Mouse (Mus musculus) kidney, embryonic 16.5 days (tissue): ENCODE data around the gene Smap1. TPM values are rescaled to one million over a fixed set of nuclear protein-coding genes. Genes with fewer than 3 reads are reported as not detected.

Source experiments
- ATAC-seq: fragments of 200-750 bp; cut with Nextera tagmentation; 2 replicates; pipeline ENCODE4 v1.8.0; 2017; ENCODE audit warnings: moderate TSS enrichment; ENCODE audit not compliant: low FRiP score, low TSS enrichment
- H3K27ac ChIP-seq: fragments of 300-500 bp; sonication (generic); 2 replicates; pipeline ENCODE4 v1.5.1; 2014; ENCODE audit warnings: low read length
- H3K27me3 ChIP-seq: fragments of 300-500 bp; sonication (generic); 2 replicates; pipeline ENCODE4 v1.6.1; 2014; ENCODE audit warnings: low read length, control low read depth, mixed read lengths; ENCODE audit not compliant: insufficient read depth
- H3K36me3 ChIP-seq: fragments of 300-500 bp; sonication (generic); 2 replicates; pipeline ENCODE4 v1.6.1; 2014; ENCODE audit warnings: low read length, control low read depth, mixed read lengths; ENCODE audit not compliant: insufficient read depth
- H3K4me1 ChIP-seq: fragments of 300-500 bp; sonication (generic); 2 replicates; pipeline ENCODE4 v1.6.1; 2014; ENCODE audit warnings: low read length, control low read depth, mixed read lengths; ENCODE audit not compliant: insufficient read depth
- H3K4me2 ChIP-seq: fragments of 300-500 bp; sonication (generic); replicated peaks from 2 replicates; pipeline ENCODE4 v1.6.1; 2014; ENCODE audit warnings: low read depth, low read length
- H3K4me3 ChIP-seq: fragments of 300-500 bp; sonication (generic); 2 replicates; pipeline ENCODE4 v1.5.1; 2014; ENCODE audit warnings: mild to moderate bottlenecking, low read length
- H3K9ac ChIP-seq: fragments of 300-500 bp; sonication (generic); replicated peaks from 2 replicates; pipeline ENCODE4 v1.6.1; 2014; ENCODE audit warnings: low read length
- H3K9me3 ChIP-seq: fragments of 300-500 bp; sonication (generic); 2 replicates; pipeline ENCODE4 v1.6.1; 2016; ENCODE audit warnings: low read length, control low read depth
- WGBS: fragments of 180-500 bp; shearing (Covaris S2); extraction: QIAGEN DNeasy Blood & Tissue Kit; methylation state at CpG from one replicate; pipeline ENCODE4 v1.1.7; 2014; 5-methylcytosine and 5-hydroxymethylcytosine counted together
- polyA plus RNA-seq: library from polyadenylated mRNA; unstranded; fragments of >200 nt; fragmentation: Nextera tagmentation; extraction: Ambion mirVana; gene quantifications from 2 replicates; pipeline ENCODE4 v1.2.1, GENCODE M21; 2015

Gene Smap1
- polyA plus RNA-seq, 1 experiment from 2014 or later, result 28.0 TPM

DNA sequence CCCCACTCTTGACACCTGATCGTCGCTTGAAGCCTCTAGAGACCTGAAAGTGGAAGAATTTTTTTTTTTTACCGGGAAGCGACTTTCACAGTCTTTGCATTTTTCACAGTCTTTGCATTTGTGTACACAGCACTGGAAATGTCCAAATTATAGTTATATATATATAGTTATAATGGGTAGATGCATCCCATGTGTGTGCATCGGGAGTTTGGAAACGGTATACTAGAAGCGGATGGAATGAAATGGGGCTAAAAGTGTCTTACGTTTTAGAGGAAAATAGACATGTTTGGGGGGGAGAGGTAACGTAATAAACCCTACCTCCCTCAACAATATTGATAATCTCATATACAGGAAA, 390 bp upstream of the Smap1 start:
- Histone ChIP-seq H3K36me3 (no peaks in the 10 kb centered on the region), H3K4me3 (peak overlapping the region; percentile 95), H3K9me3 (peaks cover 11% of the 10 kb centered on the region; the same call in 1 of the 2 replicates), H3K4me2 (peak overlapping the region; percentile 76), H3K27me3 (no peaks in the 10 kb centered on the region), H3K4me1 (peaks cover 18% of the 10 kb centered on the region), H3K27ac (no peak overlapping the region), H3K9ac (peak overlapping the region; percentile 94)
- 0 out of 2 replicates have a peak, but pooled peaks have one; percentile 4 for ATAC-seq
- 28% methylated on average over 9 of the region's 9 CpGs for WGBS

DNA sequence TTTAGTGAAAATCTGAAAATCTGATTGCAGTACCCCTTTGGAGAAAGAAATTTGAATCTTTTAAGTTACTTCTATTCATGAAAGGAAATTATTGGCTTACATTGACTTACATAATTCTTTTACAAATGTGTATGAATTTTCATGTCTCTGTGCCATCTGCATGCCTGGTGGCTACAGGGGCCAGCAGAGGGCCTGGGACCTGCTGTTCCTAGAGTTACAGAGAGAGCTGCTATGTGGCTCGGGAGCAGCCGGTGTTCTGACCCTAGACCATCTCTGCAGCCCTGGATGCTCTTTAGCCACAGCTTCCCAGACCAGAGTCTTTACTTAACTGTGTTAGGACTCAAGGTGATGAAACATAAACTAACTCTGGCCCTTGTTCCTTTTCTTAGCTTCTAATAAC, 1.8 kb downstream of the Smap1 start:
- Histone ChIP-seq H3K36me3 (no peaks in the 10 kb centered on the region), H3K4me3 (peak overlapping the region; percentile 15; the same call in 1 of the 2 replicates), H3K27me3 (no peaks in the 10 kb centered on the region), H3K27ac (no peak overlapping the region), H3K4me2 (peak overlapping the region; percentile 76; the same call in 1 of the 2 replicates), H3K9me3 (no peaks in the 10 kb centered on the region), H3K9ac (no peak overlapping the region), H3K4me1 (peaks cover 18% of the 10 kb centered on the region)
- ATAC-seq, result no peak
- WGBS, result 13% methylated on average over 2 of the region's 2 CpGs

DNA sequence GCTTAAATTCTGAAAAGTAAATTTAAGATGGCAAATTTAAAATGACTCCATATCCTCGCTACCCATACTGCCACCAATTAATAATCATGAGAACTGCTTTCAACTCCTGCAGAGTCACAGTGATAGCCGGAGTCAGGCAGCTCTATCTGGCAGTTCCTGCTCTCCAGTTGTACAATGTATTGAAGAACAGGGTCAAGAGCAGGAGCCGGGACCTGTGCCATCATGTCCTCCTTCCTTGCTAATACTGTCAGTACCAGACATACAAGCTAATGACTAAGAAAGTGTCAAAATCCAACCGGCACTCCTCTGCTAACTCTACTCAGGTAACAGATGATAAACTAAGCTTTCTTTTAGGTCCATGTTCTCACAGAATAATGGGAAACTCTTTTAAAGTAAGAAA, 3.0 kb downstream of the Smap1 start:
- ATAC-seq, result no peak
- no peak overlapping the region for H3K4me2 ChIP-seq
- 77% methylated on average over 4 of the region's 4 CpGs for WGBS
- no peaks in the 10 kb centered on the region for H3K9me3 ChIP-seq
- H3K9ac ChIP-seq, result no peak overlapping the region
- H3K27ac ChIP-seq, result no peak overlapping the region
- H3K4me3 ChIP-seq, result no peak overlapping the region
- H3K36me3 ChIP-seq, result no peaks in the 10 kb centered on the region
- H3K27me3 ChIP-seq, result no peaks in the 10 kb centered on the region
- H3K4me1 ChIP-seq, result peaks cover 18% of the 10 kb centered on the region

DNA sequence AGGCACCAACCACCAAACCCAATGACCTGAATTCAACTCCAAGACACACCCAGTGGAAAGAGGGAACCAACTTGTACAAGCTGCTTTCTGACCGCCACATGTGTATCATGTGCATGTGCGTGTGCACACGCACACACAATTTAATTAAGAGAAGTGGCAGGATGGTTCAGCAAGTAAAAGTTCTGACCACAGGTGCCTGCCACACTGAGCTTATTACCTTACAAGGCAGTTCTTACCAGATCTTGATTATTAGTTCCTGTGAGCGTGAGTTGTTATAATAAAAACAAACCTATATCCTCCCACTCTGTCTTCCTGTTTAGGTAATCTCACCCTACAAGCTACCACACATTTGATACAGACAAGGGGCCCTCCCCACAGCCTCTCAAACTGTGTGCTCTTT, 6.6 kb downstream of the Smap1 start:
- Histone ChIP-seq H3K9me3 (no peaks in the 10 kb centered on the region), H3K4me3 (no peak overlapping the region), H3K27me3 (no peaks in the 10 kb centered on the region), H3K4me1 (peaks cover 3% of the 10 kb centered on the region; the same call in 1 of the 2 replicates), H3K9ac (no peak overlapping the region), H3K27ac (no peak overlapping the region), H3K4me2 (no peak overlapping the region), H3K36me3 (no peaks in the 10 kb centered on the region)
- no peak for ATAC-seq
- WGBS, result 84% methylated on average over 4 of the region's 4 CpGs

DNA sequence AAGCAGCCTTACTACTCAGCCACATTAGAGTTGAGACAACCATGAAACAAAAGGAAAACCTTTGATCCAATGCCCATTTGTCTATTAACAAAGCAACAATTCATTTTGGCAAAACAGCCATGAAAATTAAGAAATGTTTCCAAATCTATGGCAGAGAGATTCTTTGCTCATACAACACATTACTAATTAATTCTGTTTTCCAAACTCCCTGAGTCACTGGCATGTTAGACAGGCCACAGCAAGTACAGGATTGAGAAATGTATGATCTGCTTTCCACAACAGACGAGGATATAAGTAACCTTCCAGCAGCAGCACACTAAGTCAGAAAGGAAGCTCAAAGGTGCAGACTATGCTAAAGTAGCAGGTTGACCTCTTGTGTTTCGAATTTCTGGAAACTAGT, 9.1 kb downstream of the Smap1 start:
- no peaks in the 10 kb centered on the region for H3K4me1 ChIP-seq
- H3K4me3 ChIP-seq, result no peak overlapping the region
- WGBS, result 76% methylated on average over 2 of the region's 2 CpGs
- ATAC-seq, result no peak
- H3K4me2 ChIP-seq, result no peak overlapping the region
- no peak overlapping the region for H3K9ac ChIP-seq
- no peaks in the 10 kb centered on the region for H3K9me3 ChIP-seq
- H3K27ac ChIP-seq, result no peak overlapping the region
- no peaks in the 10 kb centered on the region for H3K27me3 ChIP-seq
- no peaks in the 10 kb centered on the region for H3K36me3 ChIP-seq

DNA sequence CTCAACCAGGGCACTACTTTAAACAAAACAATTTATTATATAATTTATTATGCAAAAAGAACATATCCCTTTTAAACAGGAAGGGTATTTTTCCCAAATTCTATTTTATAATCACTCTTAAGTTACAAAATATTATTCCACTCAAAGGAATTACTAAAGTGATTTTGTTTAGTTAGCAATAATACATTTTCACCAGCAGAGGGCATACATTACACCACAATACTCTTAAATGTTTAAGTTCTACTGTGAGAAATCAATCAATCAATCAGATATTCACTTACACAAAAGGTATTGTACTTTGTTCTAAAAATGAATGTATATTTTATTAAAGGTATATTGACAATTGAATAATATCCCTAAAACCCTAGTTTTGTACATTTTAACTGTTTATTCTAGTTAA, 16.0 kb downstream of the Smap1 start:
- ATAC-seq, result no peak
- no peaks in the 10 kb centered on the region for H3K4me1 ChIP-seq
- no peak overlapping the region for H3K4me3 ChIP-seq
- H3K27me3 ChIP-seq, result no peaks in the 10 kb centered on the region
- no peak overlapping the region for H3K4me2 ChIP-seq
- no peaks in the 10 kb centered on the region for H3K36me3 ChIP-seq
- no peak overlapping the region for H3K27ac ChIP-seq
- H3K9ac ChIP-seq, result no peak overlapping the region
- H3K9me3 ChIP-seq, result no peaks in the 10 kb centered on the region

DNA sequence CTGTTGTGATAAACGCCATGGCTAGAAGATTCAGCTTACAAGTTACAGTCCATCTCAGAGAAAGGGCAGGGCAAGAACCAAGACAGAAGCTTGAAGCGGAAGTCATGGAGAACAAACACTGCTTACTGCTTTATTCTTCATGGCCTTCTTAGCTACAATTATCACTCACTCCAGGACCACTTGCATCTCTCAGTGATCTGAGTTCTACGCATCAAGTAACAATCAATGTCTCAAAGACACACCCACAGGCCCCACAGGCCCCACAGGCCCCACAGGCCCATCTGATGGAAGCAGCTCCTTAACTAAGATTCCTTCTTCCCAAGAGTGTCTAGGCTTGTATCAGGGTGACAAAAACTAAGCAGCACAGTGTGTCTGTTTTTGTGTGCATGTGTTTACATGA, 18.8 kb downstream of the Smap1 start:
- Histone ChIP-seq H3K36me3 (no peaks in the 10 kb centered on the region), H3K27ac (no peak overlapping the region), H3K9me3 (no peaks in the 10 kb centered on the region), H3K27me3 (no peaks in the 10 kb centered on the region), H3K4me3 (no peak overlapping the region), H3K4me1 (no peaks in the 10 kb centered on the region), H3K4me2 (no peak overlapping the region), H3K9ac (no peak overlapping the region)
- no peak for ATAC-seq
- WGBS, result 88% methylated on average over 3 of the region's 3 CpGs

DNA sequence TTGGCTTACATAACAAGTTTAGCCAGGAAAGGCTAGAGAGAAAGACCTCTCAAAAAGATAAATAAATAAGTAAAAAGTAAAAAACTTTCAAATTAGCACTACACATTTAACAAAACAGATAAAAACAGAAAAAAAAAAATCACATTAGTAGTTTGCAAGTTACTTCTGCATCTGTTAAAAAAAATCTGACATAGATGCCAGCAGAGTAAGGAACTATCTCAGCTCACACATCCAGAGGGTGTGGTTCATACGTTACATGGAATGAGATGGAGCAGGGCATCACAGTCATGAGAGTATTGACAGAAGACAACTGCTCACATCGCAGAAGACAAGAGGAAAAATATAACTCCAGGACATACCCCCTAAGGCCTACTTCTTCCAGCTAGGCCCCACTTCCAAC, 19.4 kb downstream of the Smap1 start:
- ATAC-seq, result no peak
- Histone ChIP-seq H3K27ac (no peak overlapping the region), H3K4me3 (no peak overlapping the region), H3K9ac (no peak overlapping the region), H3K4me1 (no peaks in the 10 kb centered on the region), H3K36me3 (no peaks in the 10 kb centered on the region), H3K27me3 (no peaks in the 10 kb centered on the region), H3K9me3 (no peaks in the 10 kb centered on the region), H3K4me2 (no peak overlapping the region)
- 85% methylated on average over 2 of the region's 2 CpGs for WGBS

DNA sequence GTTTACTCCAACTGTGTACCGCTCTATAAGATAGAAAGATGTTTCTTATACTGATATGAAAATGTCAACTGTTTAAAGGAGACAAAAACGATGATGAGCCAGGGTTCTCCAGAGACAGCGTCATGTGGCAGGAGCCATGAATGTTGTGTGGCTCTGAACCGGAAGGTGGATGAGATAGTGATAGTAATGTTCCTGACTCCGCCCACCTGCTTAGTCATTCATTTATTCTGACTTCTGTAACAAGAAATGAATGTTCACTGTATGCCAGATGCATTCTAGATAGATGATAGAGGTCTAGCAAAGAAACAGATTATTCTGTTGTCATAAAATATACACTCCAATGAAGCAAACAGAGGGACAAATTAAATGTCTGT, 22.5 kb downstream of the Smap1 start:
- WGBS, result 89% methylated on average over 5 of the region's 5 CpGs
- no peak overlapping the region for H3K4me3 ChIP-seq
- no peak for ATAC-seq
- H3K27me3 ChIP-seq, result no peaks in the 10 kb centered on the region
- no peak overlapping the region for H3K9ac ChIP-seq
- no peak overlapping the region for H3K4me2 ChIP-seq
- no peaks in the 10 kb centered on the region for H3K9me3 ChIP-seq
- no peaks in the 10 kb centered on the region for H3K36me3 ChIP-seq
- H3K4me1 ChIP-seq, result no peaks in the 10 kb centered on the region
- no peak overlapping the region for H3K27ac ChIP-seq

DNA sequence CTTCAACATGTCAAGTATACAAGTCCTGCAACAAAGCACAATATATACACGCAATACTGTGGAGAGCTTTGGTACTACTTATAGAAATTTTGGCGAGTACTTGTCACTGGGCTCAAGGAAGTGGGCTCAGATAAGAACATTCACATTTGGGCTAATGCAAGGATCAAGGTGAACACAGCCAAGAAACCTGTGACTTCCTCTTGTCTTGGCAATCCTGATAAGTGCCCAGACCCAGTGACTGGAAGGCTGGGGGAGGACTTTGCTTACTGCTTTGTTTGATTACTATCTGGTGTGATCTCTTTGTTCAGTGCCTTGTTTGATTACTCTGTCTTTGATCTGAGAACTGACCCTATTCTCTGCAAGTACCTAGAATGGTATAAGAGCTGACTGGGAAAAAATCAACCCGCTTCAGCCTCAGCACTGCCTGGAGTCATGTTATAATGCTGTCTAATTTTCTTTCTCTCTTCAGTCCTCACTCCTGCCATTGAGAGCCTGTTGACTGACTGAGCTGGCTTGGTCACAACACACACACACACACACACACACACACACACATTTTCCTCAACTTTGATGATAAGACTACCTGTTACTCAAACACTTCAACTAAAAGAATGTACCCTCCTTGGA, 23.0 kb downstream of the Smap1 start:
- no peak overlapping the region for H3K27ac ChIP-seq
- ATAC-seq, result no peak
- 81% methylated on average over 3 of the region's 3 CpGs for WGBS
- no peak overlapping the region for H3K9ac ChIP-seq
- no peaks in the 10 kb centered on the region for H3K36me3 ChIP-seq
- H3K4me3 ChIP-seq, result no peak overlapping the region
- H3K27me3 ChIP-seq, result no peaks in the 10 kb centered on the region
- H3K4me2 ChIP-seq, result no peak overlapping the region
- H3K9me3 ChIP-seq, result no peaks in the 10 kb centered on the region
- no peaks in the 10 kb centered on the region for H3K4me1 ChIP-seq
